Mouse (Mus musculus) skeletal muscle tissue, postnatal 0 days (tissue): Measurements from ENCODE around the gene Rhag. TPM values are rescaled to one million over a fixed set of nuclear protein-coding genes. Genes with fewer than 3 reads are reported as not detected.

Experiments used
- polyA plus RNA-seq: library from polyadenylated mRNA; unstranded; fragments of >200 nt; fragmentation: Nextera tagmentation; extraction: Ambion mirVana; gene quantifications from 2 replicates; pipeline ENCODE4 v1.2.1, GENCODE M21; 2015

The Rhag gene
- 0.09 TPM in 1 of 2 replicates, not detected in the other for polyA plus RNA-seq

GRCm38 (mm10) chr17:40810934-40811333 is at the start of gene Rhag:
Gene Rhag, plus strand, starts transcription at chr17:40811126.

DNA sequence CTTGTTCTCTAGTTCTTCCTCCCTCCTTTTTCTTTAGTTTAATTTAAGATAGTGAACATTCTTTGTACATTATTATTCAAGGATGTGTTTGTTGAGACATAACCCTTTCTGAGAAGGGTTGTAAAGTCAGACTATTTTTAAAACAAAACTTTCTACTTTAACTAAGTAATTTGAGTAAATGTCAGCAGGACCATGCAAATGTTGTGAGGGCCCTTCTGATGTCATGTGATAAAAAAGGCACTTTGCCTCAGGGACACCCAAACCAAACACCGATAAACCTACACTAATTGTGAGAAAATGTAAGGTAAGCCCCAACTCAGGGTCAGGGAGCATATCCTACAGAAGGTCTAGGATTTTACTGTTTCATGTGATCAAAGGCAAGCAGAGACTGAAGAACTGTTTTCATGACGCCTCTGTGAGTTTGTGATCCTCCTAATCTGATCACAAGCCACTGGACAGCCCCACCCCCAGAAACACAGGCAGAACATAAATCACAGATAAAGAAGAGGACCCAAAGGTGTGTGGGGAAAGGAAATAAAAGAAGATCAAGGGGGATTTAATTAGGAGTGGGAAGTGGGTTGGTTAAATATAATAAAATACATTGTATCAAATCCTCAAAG is 3.9 kb upstream of the Rhag start, which contains the start of gene Crisp2:
Crisp2 (minus strand) TSS at position 51 of the 620 bp plus-strand sequence.

DNA sequence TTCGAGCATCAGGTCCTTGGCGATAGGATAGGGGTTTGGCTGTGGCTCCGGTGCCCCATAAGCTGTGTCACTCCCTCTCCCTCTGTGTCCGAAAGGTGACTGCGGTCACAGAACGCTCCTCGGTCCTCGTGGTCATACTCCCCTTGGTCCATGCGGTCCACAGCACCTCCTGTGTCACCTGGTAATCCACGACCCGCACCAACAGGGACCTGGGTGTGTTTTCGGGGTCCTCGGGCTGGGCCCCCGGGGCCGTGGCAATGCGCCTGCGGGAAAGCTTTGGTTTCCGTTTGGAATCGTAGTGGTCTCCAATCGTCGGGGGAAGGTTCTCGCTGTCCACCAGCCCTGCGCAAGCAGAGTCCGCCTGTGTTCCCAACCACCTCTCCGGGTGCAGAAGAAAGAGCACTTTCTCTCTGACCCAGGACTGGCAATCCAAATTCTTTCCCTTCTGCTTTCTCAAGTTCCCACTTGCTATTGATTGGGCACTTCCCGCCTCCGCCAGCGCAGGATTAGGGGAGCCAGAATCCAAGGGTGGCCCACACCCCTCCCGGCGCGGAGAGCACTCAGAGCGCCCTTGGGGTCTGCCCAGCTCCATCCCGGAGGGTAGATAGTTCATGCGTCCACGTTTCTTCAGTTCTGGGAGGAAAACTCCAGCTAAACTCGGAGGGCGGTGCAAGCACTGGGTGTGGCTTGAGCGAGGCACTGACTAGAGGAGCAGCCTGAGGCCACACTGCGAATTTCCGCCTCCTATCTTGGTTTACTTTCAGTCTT is 69.2 kb downstream of the Rhag start, which contains the start of gene 9130008F23Rik:
9130008F23Rik (minus strand) TSS at position 636 of the 768 bp plus-strand sequence.

Other genes with a start within 250 kb of the Rhag start
- not detected in 2 replicates for gene Esp6, start 249.6 kb upstream of the Rhag start, polyA plus RNA-seq
- not detected in 2 replicates for gene Esp4, start 212.5 kb upstream of the Rhag start, polyA plus RNA-seq
- gene Esp3, start 179.1 kb upstream of the Rhag start, polyA plus RNA-seq: not detected in 2 replicates
- not detected in 2 replicates for gene Esp1, start 84.0 kb upstream of the Rhag start, polyA plus RNA-seq
- not detected in 2 replicates for gene Crisp2, start 4.1 kb upstream of the Rhag start, polyA plus RNA-seq
- 0.58 and 0.59 TPM in 2 replicates for gene 9130008F23Rik, start 69.4 kb downstream of the Rhag start, polyA plus RNA-seq
- not detected in 2 replicates for gene Glyatl3, start 103.2 kb downstream of the Rhag start, polyA plus RNA-seq
- 24.4 and 28.3 TPM in 2 replicates for gene Mut, start 123.6 kb downstream of the Rhag start, polyA plus RNA-seq
- gene Cenpq, start 123.9 kb downstream of the Rhag start, polyA plus RNA-seq: 8.8 and 10.9 TPM in 2 replicates